Mouse (Mus musculus) v-Abl transformed pro-B cells (cell line): ENCODE data around the gene Treh.

Experiments
- in situ Hi-C, 2 experiments: fragments of 400-800 bp; cut with MboI; formaldehyde crosslinking; loops; one replicate each; pipeline ENCODE4 v1.15.1; 2025; ENCODE audit not compliant: unreplicated experiment in 2 of 2

Gene Treh

GRCm38 (mm10) chr9:44671416-44671815 lies 1.6 kb upstream of the Treh start:
- in situ Hi-C loops, result no loop called here

- in situ Hi-C loops, result no loop called here
Observed at GRCm38 (mm10) chr9:44672291-44672865, 655 bp upstream of the Treh start.

DNA sequence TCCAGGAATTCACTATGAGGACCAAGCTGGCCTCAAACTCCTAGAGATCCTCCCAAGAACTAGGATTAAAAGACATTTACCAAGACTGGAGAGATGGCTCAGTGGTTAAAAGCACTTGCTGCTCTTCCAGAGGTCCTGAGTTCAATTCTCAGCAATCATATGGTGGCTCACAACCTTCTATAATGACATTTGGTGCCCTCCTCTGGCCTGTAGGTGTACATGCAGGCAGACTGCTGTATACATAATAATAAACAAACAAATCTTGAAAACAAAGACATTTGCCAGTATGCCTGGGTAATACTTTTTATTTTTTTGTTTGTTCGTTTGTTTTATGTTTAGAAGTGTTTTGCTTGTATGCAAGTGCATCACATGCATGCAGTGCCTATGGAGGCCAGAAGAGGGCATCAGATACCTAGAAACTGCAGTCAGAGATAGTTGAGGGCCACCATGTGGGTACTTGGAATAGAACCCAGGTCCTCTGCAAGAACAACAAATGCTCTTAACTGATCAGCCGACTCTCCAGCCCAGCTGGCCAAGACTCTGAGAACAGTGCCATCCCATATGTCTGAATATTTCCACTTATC lies 5.3 kb downstream of the Treh start:
- in situ Hi-C loops, result loop anchor here in 1 of 2 experiments (25.0 kb wide), 1 partner anchor 691 kb away; no protein-coding TSS in a partner anchor

- in situ Hi-C loops, result loop anchor here in 1 of 2 experiments (25.0 kb wide), 1 partner anchor 692 kb away; no protein-coding TSS in a partner anchor
Observed at GRCm38 (mm10) chr9:44679565-44679964, 6.5 kb downstream of the Treh start.

DNA sequence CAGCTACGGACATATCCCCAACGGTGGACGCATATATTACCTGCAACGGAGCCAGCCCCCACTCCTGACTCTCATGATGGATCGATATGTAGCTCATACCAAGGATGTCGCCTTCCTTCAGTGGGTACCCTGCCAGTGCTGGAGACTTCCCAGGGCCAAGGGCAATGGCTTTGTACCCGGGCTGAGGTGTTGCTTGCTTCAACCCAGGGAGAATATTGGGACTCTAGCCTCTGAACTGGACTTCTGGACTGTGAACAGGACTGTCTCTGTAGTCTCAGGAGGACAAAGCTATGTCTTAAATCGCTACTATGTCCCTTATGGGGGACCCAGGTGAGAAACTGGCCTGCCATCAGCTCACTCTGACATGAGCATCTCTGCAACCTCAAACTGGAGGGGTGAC lies 10.0 kb downstream of the Treh start:
- in situ Hi-C loops, result loop anchor here (5.0 to 25.0 kb wide), 3 partner anchors 228 to 696 kb away; partner anchors contain the start of gene Upk2 (in 2 of the 2)

GRCm38 (mm10) chr9:44685346-44686330 lies 12.6 kb downstream of the Treh start:
- in situ Hi-C loops, result loop anchor here (10.0 to 25.0 kb wide), 2 partner anchors 231 to 698 kb away; partner anchors contain the start of gene Upk2 (in 1 of the 2)

GRCm38 (mm10) chr9:44686638-44687037 lies 13.6 kb downstream of the Treh start:
- in situ Hi-C loops, result loop anchor here (10.0 to 25.0 kb wide), 2 partner anchors 232 to 699 kb away; partner anchors contain the start of gene Upk2 (in 1 of the 2)

GRCm38 (mm10) chr9:44688013-44688412 lies 15.0 kb downstream of the Treh start:
- in situ Hi-C loops, result loop anchor here (10.0 to 25.0 kb wide), 2 partner anchors 233 to 701 kb away; partner anchors contain the start of gene Upk2 (in 1 of the 2)

DNA sequence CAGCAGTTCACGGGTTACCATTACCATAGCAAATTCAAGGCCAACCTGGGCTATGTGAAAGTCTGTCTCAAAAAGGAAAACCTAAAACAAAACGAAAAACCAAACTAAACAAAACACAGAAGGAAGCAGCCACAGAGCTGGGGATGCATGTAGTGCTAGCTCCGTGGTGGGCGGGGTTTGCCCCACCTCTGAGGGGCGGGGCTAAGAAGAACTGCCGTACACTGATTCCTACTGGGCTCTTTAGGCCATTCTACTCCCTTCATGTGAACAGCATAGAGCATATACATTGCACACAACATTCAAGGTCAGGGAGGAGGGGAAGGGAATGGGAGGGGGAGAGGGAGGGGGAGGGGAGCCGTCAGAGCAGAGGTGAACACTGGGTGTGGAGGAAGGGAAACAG lies 17.6 kb downstream of the Treh start:
- in situ Hi-C loops, result loop anchor here in 1 of 2 experiments (25.0 kb wide), 1 partner anchor 703 kb away; no protein-coding TSS in a partner anchor

- in situ Hi-C loops, result loop anchor here in 1 of 2 experiments (25.0 kb wide), 1 partner anchor 705 kb away; no protein-coding TSS in a partner anchor
Observed at GRCm38 (mm10) chr9:44691671-44692520, 18.9 kb downstream of the Treh start.

DNA sequence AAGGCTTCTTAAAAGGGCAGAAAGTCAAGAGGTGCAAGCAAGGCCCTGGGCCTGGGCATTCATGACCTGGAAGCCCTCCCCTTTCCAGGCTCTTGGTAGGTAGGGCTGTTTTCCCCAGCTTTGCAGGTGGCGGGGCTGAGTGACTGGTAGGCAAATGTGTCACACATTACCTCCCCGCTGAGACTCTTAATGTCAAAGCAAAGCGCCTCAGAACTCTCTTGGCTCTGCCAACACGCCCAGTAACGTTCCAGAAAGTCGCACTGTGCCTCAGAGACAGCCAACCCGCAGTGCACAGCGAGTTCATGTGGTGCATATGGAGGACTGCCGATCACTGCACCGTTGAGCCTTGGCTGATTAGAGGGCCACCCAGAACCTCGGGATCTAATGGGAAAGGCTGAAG lies 20.0 kb downstream of the Treh start:
- in situ Hi-C loops, result loop anchor here in 1 of 2 experiments (25.0 kb wide), 1 partner anchor 706 kb away; no protein-coding TSS in a partner anchor

- in situ Hi-C loops, result loop anchor here in 1 of 2 experiments (25.0 kb wide), 1 partner anchor 711 kb away; no protein-coding TSS in a partner anchor
Observed at GRCm38 (mm10) chr9:44697866-44698265, 24.8 kb downstream of the Treh start.

- in situ Hi-C loops, result loop anchor here in 1 of 2 experiments (25.0 kb wide), 1 partner anchor 712 kb away; no protein-coding TSS in a partner anchor
Observed at GRCm38 (mm10) chr9:44699196-44699595, 26.2 kb downstream of the Treh start.

DNA sequence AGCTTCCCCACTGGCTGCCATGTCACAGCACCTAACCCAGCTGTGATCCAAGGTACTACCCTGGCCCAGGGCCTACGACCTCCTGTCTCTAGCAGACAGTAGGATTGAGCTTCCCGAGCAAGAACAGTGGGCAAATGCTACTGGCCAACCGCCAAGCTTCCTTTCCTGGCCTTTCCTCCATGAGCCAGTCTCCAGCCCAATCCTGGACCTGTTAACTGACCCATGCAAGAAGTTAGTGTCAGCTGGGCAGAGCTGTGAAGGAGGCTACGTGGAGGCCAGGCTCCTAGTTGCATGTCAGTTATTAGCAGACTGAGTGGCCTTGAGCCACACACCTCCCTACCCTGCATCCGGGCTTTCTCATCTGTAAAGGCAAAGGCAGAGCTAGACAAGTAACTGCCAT lies 26.7 kb downstream of the Treh start:
- in situ Hi-C loops, result loop anchor here (25.0 kb wide), 2 partner anchors 712 to 713 kb away; no protein-coding TSS in a partner anchor

DNA sequence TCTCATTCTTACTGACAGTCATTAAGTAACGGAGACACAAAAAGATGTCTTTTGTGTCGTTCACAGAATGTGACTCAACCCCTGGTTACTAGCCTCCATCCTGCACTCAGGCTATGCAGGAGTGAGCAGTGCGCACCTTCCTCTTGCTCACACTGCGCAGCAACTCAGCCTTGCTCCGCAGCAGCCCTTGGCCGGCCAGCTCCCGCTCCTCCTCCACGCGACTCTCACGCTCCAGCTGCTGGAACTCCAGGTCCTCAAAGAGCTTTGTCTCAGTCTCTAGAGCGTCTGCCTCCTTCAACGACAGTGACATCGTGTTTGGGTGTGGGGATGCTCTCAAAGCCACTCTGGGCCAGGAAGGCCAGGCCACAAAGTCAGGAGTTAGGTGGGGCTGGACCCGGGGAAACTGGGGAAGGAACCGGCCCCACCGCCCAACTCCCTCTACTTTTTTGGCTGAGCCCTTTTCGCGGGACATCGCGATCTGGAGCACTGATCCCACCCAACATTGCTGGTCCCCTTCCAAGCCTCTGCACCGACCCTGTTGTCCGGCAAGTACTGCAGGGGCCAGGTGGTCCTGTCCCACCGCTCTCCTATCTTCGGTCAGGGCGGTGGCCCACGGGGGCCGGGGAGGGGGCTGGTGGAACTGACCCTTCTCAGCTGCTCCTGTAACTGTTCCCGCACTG lies 34.9 kb downstream of the Treh start:
- in situ Hi-C loops, result loop anchor here in 1 of 2 experiments (25.0 kb wide), 1 partner anchor 704 kb away; no protein-coding TSS in a partner anchor

DNA sequence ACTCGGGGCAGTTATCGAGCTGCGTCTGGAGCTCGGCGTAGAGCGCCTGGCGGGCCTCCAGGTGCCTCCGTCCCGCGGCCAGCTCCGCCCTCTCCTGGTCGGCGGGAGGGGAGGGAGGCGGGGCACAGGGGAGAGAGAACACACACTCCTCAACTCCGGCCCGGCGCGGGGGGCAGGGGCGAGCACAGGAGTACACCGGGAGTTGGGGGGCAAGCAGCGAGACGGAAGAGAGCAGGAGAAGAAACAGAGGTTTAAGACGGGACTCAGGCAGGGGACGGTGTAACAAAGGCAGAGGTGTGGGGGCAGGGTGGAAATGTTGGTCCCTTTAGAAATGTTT lies 35.4 kb downstream of the Treh start:
- in situ Hi-C loops, result loop anchor here in 1 of 2 experiments (25.0 kb wide), 1 partner anchor 704 kb away; no protein-coding TSS in a partner anchor

GRCm38 (mm10) chr9:44708925-44709324 lies 35.9 kb downstream of the Treh start:
- in situ Hi-C loops, result loop anchor here in 1 of 2 experiments (25.0 kb wide), 1 partner anchor 703 kb away; no protein-coding TSS in a partner anchor

- in situ Hi-C loops, result loop anchor here in 1 of 2 experiments (25.0 kb wide), 1 partner anchor 703 kb away; no protein-coding TSS in a partner anchor
Observed at GRCm38 (mm10) chr9:44709600-44709999, 36.6 kb downstream of the Treh start.
